In the genomic region with DNA sequence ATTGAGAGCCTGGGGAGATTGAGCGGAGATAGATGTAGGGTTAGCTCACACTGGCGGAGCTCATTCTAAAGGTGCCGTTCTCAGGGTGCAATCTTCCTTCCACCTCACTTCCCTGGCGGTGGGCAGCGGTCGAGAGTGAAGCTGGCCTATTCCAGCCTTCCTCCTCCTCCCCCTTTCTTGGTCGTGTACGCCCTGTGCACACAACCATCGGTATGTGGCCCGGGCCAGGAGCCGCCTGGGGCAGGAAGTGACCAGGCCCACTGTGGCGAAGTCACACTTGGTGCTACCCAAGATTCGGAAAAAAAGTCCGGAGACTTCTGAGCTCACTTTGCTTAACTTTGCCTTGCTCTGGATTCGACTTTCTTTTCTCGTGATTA, we compare ENCODE assay signal across 8 mouse cellular contexts. TPM values are rescaled to one million over a fixed set of nuclear protein-coding genes. Genes with fewer than 3 reads are reported as not detected.
DNase-seq lines count a peak whose midpoint lies in the region; ATAC-seq and TF ChIP-seq lines count a peak whose summit lies in the region.

No protein-coding gene starts in this region.

- DNase-seq in CD4-positive, CD25-positive, alpha-beta regulatory T cell, adult 2 months (ENCODE audit: low read depth, low spot score): peak; percentile 70
- peak; percentile 69 to 75 for DNase-seq in adrenal gland, postnatal 36 days
- peak; percentile 19 for DNase-seq in fibroblast of lung, adult 2 months (ENCODE audit: low read depth)
- DNase-seq in kidney, postnatal 0 days (ENCODE audit: low spot score): peak; percentile 85
- DNase-seq in lung, adult 18-20 months: peak; percentile 73 to 84

- H3K36me3 ChIP-seq in heart, embryonic 14.5 days (ENCODE audit: control insufficient read depth, insufficient read depth, low read length): peaks cover 3% of the 10 kb centered on the region; the same call in 1 of the 2 replicates
- no peaks in the 10 kb centered on the region for H3K36me3 ChIP-seq in kidney, postnatal 0 days (ENCODE audit: insufficient read depth, low read length)
- H3K36me3 ChIP-seq in neural tube, embryonic 13.5 days: no peaks in the 10 kb centered on the region
- no peaks in the 10 kb centered on the region for H3K36me3 ChIP-seq in testis, adult 2 months (ENCODE audit: control insufficient read depth, insufficient read depth, low read length)

- peak overlapping the region; percentile 93 for H3K4me2 ChIP-seq in heart, embryonic 14.5 days (ENCODE audit: low read length)
- H3K4me2 ChIP-seq in kidney, postnatal 0 days (ENCODE audit: low read length): peak overlapping the region; percentile 75
- peak overlapping the region; percentile 88 for H3K4me2 ChIP-seq in neural tube, embryonic 13.5 days

- no peak; the same call in 1 of the 2 replicates for ATAC-seq in heart, embryonic 14.5 days (ENCODE audit: insufficient number of reproducible peaks, insufficient read depth, low FRiP score, low read depth)
- ATAC-seq in kidney, postnatal 0 days (replicated peaks; ENCODE audit: low FRiP score, low read depth): peak; percentile 55; the same call in 1 of the 2 replicates
- ATAC-seq in neural tube, embryonic 13.5 days (ENCODE audit: low read depth): peak; percentile 13

- TF ChIP-seq CTCF in kidney, postnatal 0 days (IDR thresholded peaks at IDR 0.05; ENCODE audit: low read depth): 0 out of 2 replicates have a peak, but pooled peaks have one; percentile 9
- no peak for TF ChIP-seq CTCF in testis, adult 2 months (IDR thresholded peaks at IDR 0.05; ENCODE audit: control insufficient read depth, insufficient read depth, insufficient replicate concordance, low read depth, low read length)

- peaks cover 2 to 32% of the 10 kb centered on the region in 2 experiments; a peak in 3 of 4 replicates for H3K4me1 ChIP-seq in heart, embryonic 14.5 days (ENCODE audit: control insufficient read depth in 2 of 2, insufficient read depth in 2 of 2, low read length in 2 of 2)
- H3K4me1 ChIP-seq in kidney, postnatal 0 days (replicated peaks; ENCODE audit: insufficient read depth, low read length): peaks cover 5% of the 10 kb centered on the region; the same call in 1 of the 2 replicates
- peaks cover 41% of the 10 kb centered on the region for H3K4me1 ChIP-seq in neural tube, embryonic 13.5 days (replicated peaks)
- peaks cover 2% of the 10 kb centered on the region for H3K4me1 ChIP-seq in testis, adult 2 months (ENCODE audit: control insufficient read depth, insufficient read depth, low read length)

- under 1% methylated on average over 16 of the region's 16 CpGs for WGBS in heart, embryonic 14.5 days
- 0% methylated on average over 16 of the region's 16 CpGs for WGBS in kidney, postnatal 0 days
- under 1% methylated on average over 16 of the region's 16 CpGs for WGBS in neural tube, embryonic 13.5 days

- peak overlapping the region; percentile 75 to 97 for H3K4me3 ChIP-seq in heart, embryonic 14.5 days (ENCODE audit: control insufficient read depth in 1 of 2, insufficient read depth in 1 of 2, low read depth in 1 of 2, low read length in 2 of 2)
- H3K4me3 ChIP-seq in kidney, postnatal 0 days (replicated peaks; ENCODE audit: low read depth, low read length): peak overlapping the region; percentile 99
- peak overlapping the region; percentile 87 for H3K4me3 ChIP-seq in neural tube, embryonic 13.5 days
- peak overlapping the region; percentile 98 for H3K4me3 ChIP-seq in testis, adult 2 months (ENCODE audit: control insufficient read depth, low read depth, low read length)

- peak overlapping the region; percentile 98 for H3K9ac ChIP-seq in heart, embryonic 14.5 days (ENCODE audit: low read length)
- H3K9ac ChIP-seq in kidney, postnatal 0 days (ENCODE audit: low read depth, low read length): peak overlapping the region; percentile 97
- peak overlapping the region; percentile 98 for H3K9ac ChIP-seq in neural tube, embryonic 13.5 days

- H3K27me3 ChIP-seq in heart, embryonic 14.5 days (ENCODE audit: control insufficient read depth, insufficient read depth, low read length): no peaks in the 10 kb centered on the region
- no peaks in the 10 kb centered on the region for H3K27me3 ChIP-seq in kidney, postnatal 0 days (ENCODE audit: insufficient read depth, low read length)
- no peaks in the 10 kb centered on the region for H3K27me3 ChIP-seq in neural tube, embryonic 13.5 days
- H3K27me3 ChIP-seq in testis, adult 2 months (ENCODE audit: control insufficient read depth, insufficient read depth, low read length): no peaks in the 10 kb centered on the region

- TF ChIP-seq POLR2A in testis, adult 2 months (IDR thresholded peaks at IDR 0.05; ENCODE audit: control insufficient read depth, low read depth, low read length): peak; percentile 36; the same call in 1 of the 2 replicates

- H3K27ac ChIP-seq in heart, embryonic 14.5 days (replicated peaks in 1 of 2; ENCODE audit: control insufficient read depth in 1 of 2, insufficient read depth in 1 of 2, low read depth in 2 of 2, low read length in 2 of 2): peak overlapping the region; percentile 95
- H3K27ac ChIP-seq in kidney, postnatal 0 days: peak overlapping the region; percentile 97
- H3K27ac ChIP-seq in neural tube, embryonic 13.5 days (replicated peaks): peak overlapping the region; percentile 98
- H3K27ac ChIP-seq in testis, adult 2 months (ENCODE audit: control insufficient read depth, insufficient read depth, low read depth, low read length): peak overlapping the region; percentile 99

- H3K9me3 ChIP-seq in heart, embryonic 14.5 days (ENCODE audit: control insufficient read depth, low read length): no peaks in the 10 kb centered on the region
- no peaks in the 10 kb centered on the region for H3K9me3 ChIP-seq in kidney, postnatal 0 days (replicated peaks; ENCODE audit: low read length)
- no peaks in the 10 kb centered on the region for H3K9me3 ChIP-seq in neural tube, embryonic 13.5 days

RNA-seq across cellular contexts. Expression of a gene that starts 0.8 kb away (rescaled TPM):
- 100 to 1,000 TPM; 196 to 225 TPM for total RNA-seq in adrenal gland, postnatal 36 days (2021)
- 411 and 444 TPM in 2 replicates for polyA plus RNA-seq in heart, embryonic 14.5 days (2014; fragmentation: Nextera tagmentation; extraction: Ambion mirVana)
- 519 and 548 TPM in 2 replicates for polyA plus RNA-seq in kidney, postnatal 0 days (2015; fragmentation: Nextera tagmentation; extraction: Ambion mirVana)
- 647 and 651 TPM in 2 replicates for polyA plus RNA-seq in neural tube, embryonic 13.5 days (2015; fragmentation: Nextera tagmentation; extraction: Ambion mirVana)
- 115 and 121 TPM in 2 replicates for polyA plus RNA-seq in testis, adult 2 months (2012; rRNA removed)

RNA-seq across cellular contexts. Expression of a gene that starts 31.0 kb away (rescaled TPM):
- 10 to 100 TPM; 10.6 to 12.5 TPM for total RNA-seq in adrenal gland, postnatal 36 days (2021)
- polyA plus RNA-seq in heart, embryonic 14.5 days (2014; fragmentation: Nextera tagmentation; extraction: Ambion mirVana): 8.6 and 8.7 TPM in 2 replicates
- polyA plus RNA-seq in kidney, postnatal 0 days (2015; fragmentation: Nextera tagmentation; extraction: Ambion mirVana): 8.8 and 9.2 TPM in 2 replicates
- polyA plus RNA-seq in neural tube, embryonic 13.5 days (2015; fragmentation: Nextera tagmentation; extraction: Ambion mirVana): 11.5 and 12.2 TPM in 2 replicates
- 2.0 and 2.3 TPM in 2 replicates for polyA plus RNA-seq in testis, adult 2 months (2012; rRNA removed)

RNA-seq across cellular contexts. Expression of a gene that starts 54.4 kb away (rescaled TPM):
- under 1 TPM in 1 of 2 experiments, not detected in 1; 0.03 TPM for total RNA-seq in adrenal gland, postnatal 36 days (2021)
- 0.01 and 0.03 TPM in 2 replicates for polyA plus RNA-seq in heart, embryonic 14.5 days (2014; fragmentation: Nextera tagmentation; extraction: Ambion mirVana)
- polyA plus RNA-seq in kidney, postnatal 0 days (2015; fragmentation: Nextera tagmentation; extraction: Ambion mirVana): 0.26 and 0.41 TPM in 2 replicates
- polyA plus RNA-seq in neural tube, embryonic 13.5 days (2015; fragmentation: Nextera tagmentation; extraction: Ambion mirVana): 0.01 TPM in 1 of 2 replicates, not detected in the other
- polyA plus RNA-seq in testis, adult 2 months (2012; rRNA removed): 6.0 and 7.4 TPM in 2 replicates

Comparison
In these comparisons a context has a peak if more than half of its experiments do, and no peak if none do; other contexts are left out.
1. DNase-seq: peak in every context shown above with its lines; median percentile 85 in kidney, postnatal 0 days; 78 in lung, adult 18-20 months; 72 in adrenal gland, postnatal 36 days; 70 in CD4-positive, CD25-positive, alpha-beta regulatory T cell, adult 2 months; 19 in fibroblast of lung, adult 2 months.